Mouse (Mus musculus) right cerebral cortex, postnatal 14 days (tissue): Measurements from ENCODE around the gene Setd1a.
"Not testable (repeated sequence)": the region's sequence is repeated elsewhere in the genome, so short reads cannot be mapped to it uniquely, and the experiment has no call there.

Source experiments
- DNase-seq: peaks from one replicate; pipeline ENCODE4 v3.0.0; 2022

The Setd1a gene

DNA sequence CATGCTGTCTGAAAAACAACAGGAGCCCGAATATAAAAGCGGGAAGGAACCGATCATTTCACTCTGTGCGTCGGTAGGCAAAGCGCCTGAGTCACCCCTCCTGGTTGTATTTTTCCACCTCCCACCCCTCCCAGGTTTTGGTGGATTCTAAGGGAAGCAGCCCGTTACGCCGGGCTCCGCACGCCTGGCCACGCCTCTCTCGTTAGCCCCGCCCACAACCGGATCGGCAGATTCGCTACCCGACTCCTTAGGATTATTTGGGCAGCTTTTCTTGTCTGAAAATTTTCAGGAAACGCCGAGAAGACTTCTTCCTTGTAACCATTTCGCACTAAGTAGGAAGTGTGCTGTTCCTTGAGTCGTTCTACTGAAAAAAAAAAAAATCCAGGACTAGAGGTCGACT lies at the start of gene Setd1a:
Gene Setd1a (plus strand): TSS at position 245 of the 400 bp plus-strand sequence.
- peak; percentile 91 for DNase-seq

DNA sequence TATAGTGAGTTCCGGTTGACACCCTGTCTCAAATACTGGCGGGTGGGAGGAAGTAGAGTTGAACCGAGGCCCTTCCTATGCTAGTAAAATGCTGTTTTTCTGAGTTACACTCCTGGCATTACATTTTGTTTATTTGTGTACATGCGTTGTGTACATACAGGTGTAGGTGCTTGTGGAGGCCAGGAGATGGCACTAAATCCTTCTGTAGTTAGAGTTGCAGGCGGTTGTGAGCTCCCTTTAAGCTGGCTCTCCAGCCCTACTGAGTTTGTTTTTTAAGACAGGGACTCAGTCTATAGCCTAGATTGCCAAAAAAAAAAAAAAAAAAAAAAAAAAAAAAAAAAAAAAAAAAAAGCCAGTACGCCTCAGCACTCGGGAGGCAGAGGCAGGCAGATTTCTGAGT lies 48.6 kb upstream of the Setd1a start:
- DNase-seq: no peak

DNA sequence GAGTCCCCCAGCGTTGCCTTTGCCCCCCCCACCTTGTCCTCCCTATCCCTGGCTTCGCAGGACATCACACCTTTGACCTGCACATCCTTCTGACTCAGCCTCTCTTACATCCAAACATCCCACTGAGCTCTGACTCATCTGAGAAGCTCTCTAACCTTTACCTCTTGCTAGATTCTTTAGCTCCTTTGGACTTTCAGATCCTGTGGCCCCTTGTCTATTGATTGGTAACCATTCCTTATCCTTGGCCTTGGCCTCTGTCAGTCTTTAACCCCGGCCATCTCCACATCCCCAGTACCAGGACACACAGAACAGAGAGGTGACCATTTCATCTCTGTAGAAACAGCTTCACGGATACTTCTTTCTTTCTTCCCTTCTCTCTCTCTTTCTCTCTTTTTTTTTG lies 46.3 kb upstream of the Setd1a start:
- no peak for DNase-seq

DNA sequence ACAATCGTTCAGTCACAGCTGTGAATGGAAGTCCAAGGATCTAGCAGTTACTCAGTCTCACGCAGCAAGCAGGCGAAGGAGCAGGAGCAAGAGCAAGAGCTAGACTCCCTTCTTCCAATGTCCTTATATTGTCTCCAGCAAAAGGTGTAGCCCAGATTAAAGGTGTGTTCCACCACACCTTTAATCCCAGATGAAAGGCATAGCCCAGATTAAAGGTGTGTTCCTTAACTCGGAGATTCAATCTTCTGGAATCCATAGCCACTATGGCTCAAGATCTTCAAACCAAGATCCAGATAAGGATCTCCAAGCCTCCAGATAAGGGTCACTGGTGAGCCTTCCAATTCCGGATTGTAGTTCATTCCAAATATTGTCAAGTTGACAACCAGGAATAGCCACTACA lies 44.4 kb upstream of the Setd1a start, which contains the start of gene Ctf2:
Gene Ctf2 (minus strand): TSS at position 101 of the 400 bp plus-strand sequence.
- not testable (repeated sequence) for DNase-seq

DNA sequence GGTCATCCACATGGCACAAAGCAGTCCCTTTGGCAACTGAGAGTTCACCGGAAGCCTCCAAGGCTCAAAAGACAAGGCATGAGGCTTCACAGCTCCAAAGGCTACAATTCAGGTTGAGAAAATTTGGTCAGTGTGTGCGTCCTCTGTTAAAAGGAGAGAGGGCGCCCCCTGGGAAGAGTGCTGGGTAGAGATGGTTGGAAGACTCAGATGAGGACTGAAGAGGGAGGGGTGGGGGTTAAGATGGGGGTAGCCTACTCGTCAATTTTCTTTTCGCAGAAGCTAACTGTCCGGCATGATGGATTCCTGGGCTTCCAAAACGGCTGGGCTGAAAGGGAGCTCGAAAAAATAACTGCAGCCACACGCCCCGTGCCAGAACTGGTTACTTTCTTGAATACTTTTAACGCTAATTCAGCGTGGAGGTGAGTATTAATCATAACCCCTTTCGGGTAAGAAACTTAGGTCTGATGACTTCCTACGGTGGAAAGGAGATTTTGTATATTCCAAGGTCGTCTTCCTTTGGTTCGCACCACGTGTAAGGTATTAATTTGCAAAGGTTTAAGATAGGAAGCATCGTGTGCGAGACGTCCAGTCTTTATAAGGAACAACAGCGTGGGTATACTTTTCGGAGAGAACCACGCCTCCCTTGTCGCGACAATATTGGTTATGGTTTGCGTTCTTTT lies 32.0 kb upstream of the Setd1a start, which contains the start of gene Fbxl19:
Gene Fbxl19 (plus strand): TSS at position 178 of the 680 bp plus-strand sequence.
- peak; percentile 84 for DNase-seq

DNA sequence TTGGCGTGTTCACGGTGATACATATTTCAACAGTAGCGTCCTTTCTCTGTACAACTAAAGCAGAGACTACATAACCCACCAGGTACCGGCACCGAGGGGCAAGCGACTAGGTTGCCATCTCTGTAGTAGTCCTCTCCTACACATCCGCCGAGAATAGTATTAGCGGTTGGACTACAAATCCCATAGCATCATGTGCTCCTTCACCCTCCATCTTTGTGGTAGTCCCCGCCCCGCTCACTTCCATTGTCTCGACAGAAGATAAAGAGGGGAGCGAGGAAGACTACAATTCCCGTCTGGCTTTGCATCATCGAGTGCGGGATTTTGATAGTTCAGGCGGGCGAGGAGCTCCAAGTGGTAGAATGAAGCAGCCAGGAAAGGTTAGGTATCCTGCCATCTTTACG lies 31.2 kb upstream of the Setd1a start:
- DNase-seq: peak; percentile 86

DNA sequence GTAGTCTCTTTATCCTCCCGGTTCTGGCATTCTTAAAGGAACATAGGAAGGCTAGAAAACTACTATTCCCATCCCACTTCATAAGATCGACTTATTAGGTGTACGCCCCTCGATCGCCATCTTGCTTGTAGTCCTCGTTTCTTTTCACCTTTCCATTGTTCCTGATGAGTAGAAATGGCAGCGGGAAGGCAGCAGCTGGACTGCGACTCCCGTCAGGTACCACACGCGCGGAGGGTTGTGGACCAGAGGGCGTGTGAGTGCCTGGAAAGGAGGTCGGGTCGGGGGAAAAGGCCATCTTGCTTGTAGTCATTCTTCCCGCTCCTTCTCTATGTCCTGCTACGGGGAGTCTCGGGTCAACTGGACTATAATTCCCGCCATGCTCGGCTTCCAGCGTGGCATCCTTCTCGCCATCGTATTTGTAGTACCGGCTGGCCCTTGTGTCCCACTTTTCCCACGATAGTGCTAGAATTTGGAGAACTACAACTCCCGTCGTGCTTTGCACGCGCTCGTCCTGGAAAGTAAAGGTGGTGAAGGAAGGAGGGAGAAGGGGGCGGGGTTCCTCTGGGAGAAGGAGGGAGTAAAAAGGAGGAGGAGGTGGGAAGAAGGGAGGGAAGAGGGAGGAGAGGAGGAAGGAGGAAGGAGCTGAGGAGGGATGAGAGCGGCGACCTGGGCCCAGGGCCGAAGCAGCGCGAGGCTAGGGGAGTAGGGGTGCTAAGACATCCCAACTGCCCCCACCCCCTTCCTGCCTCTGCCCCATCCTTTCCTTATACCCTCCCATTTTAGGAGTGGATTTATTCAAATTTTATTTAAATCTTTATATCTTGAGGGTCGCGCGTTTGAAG lies 30.6 kb upstream of the Setd1a start:
- peak; percentile 90 for DNase-seq

DNA sequence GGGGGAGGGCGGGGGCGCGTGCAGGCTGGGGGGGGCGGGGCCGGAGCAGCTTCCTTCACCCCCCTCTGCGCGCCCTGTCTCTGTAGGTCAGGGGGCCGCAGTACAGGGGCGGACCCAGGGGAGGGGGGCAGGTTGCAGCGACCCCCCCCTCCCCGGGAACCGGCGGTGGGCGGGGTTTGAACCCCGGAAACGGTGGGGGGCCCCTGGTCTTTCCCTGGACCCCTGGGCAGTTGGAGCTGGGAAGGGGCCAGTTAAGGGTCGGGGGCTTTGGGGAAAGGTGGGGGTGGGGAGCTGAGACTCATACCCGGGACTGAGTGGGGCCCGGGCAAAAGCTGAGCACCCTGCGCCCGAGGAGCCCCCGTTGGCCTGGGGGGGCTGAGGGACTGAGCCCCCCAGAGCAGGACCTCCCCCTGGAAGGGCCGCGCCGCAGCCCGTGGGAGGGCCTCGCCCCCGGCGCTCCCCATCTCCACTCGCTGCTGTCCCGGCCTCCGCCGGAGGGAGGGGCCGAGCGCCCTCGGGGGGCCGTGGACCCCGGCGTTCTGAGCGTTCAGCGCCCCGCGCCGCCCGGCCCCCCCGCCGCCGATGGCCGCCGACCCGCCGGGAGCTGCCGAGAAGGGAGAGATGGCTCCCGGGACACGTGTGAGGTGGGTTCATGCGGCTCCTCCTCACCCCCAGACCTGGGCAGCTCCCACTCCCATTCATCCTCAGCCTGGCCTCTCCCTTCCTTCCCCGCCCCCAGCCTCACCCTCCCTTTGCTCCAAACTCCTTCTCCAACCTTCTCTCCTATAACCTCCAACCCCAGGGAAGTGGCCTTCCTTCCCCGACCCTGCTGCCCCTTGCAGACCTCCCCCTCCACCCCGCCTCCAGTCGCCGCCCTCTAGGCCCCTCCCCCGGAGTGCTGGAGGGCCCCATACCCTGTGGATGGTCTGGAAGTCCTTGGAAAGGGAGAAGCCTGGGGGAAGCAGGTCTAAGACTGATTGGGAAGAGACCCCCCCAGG lies 29.7 kb upstream of the Setd1a start:
- DNase-seq: peak; percentile 41

DNA sequence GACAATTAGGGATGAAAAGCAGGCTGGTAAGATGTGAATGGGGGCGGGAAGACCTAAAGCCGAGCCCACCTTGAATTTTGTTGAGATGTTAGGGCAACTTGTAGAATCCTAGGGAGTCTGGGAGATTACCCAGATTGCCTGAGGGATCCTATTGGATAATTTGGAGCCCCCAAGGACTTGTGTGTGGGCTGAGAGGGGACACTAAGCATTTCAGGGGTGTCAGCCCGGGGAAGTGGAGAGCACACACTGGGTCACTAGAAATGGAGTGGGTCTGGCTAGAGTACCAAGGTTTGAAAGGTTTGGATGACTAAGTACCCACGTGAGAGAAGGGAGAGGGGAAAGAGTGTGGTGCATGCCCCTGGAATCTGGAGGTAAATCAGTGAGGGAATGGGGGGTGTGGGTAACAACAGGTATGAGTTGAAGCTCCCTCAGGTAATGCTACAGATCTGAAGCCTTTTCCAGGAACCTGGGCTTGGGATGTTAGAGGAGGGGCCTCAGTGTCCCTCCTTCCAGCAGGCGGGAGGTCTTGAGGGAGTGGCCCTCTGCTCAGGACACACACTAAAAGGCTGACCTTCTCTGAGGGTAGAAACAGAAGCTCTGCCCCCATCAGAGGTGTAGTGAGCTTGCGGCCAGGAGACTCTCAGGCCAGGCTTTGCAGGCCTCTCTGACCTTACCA lies 28.8 kb upstream of the Setd1a start:
- no peak for DNase-seq

DNA sequence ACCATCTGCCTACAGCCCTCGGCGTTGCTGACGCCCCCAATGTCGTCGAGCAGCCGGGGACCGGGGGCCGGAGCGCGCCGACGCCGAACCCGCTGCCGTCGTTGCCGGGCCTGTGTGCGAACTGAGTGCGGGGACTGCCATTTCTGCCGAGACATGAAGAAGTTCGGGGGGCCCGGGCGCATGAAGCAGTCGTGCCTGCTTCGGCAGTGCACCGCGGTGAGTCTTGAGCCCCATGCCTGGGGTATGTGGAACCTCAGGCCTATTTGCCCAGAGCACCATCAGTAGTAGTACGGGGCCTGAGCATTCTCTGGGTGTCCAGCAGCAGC lies 28.3 kb upstream of the Setd1a start:
- DNase-seq: peak; percentile 17

DNA sequence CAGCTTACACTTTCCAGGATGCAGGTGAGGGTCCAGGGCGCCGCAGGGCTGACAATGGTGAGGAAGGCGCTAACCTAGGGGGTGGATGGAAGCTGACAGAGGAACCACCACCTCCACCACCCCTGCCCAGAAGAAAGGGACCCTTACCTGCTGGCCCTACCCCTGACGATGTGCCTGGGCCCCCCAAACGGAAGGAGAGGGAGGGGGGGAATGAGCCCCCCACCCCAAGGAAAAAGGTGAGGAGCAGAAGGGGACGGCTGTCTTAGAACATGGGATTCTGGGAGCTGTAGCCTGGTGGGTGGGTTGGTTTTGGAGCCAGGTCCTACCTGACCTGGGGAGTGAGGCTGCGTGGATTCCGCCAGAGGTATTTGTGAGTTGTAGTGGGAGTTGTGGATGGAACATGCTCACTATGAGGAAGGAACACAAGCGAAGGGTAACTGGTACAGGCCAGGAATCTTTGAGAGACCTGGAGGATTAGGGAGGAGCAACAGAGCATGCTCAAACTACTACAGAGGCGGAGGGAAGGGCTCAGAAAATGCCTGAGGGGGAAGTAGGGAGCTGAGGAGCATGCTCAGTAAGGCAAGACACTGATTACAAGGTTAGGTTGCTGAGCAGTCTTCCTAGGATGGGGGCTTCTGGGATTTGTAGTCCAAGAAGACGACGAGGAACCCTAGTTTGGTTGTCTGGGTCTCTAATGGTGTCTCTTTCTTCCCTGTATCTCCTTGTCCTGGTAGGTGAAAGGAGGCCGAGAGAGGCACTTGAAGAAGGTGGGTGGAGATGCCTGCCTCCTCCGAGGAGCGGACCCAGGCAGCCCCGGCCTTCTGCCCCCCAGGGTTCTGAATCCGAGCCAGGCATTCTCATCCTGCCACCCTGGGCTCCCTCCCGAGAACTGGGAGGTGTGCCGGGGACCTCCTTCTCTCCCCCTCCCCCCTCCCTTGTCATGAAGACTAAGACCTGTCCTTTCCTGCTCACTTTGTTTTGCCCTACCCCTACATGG lies 26.0 kb upstream of the Setd1a start:
- DNase-seq: peak; percentile 31

DNA sequence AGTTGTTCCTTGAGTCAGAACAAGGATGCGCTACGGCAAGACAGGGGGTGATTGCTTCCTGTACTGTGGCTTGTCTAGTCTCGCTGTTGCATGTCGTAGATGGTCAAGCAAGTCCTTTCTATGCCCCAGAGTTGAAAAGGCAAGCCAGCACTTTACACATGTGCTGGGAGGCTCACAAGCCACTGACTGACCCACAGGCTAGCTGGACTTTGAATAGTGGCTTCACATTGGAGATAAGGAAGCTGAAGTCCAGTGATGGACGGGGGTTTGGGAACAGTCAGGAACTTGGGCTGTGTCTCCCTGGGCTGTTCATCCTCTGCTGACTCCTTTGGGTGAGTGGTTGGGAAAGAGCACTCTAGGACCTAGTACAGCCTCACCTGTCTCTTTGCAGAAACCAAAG lies 24.9 kb upstream of the Setd1a start:
- no peak for DNase-seq

DNA sequence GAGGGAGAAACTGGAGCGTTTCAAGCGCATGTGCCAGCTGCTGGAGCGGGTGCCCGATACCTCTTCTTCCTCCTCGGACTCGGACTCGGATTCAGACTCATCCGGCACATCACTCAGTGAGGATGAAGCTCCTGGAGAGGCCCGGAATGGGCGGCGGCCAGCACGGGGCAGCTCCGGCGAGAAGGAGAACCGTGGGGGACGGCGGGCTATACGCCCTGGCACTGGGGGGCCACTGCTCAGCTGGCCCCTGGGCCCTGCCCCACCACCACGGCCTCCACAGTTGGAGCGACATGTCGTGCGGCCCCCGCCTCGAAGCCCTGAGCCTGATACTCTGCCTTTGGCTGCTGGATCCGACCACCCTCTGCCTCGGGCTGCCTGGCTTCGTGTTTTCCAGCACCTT lies 24.4 kb upstream of the Setd1a start:
- no peak for DNase-seq

DNA sequence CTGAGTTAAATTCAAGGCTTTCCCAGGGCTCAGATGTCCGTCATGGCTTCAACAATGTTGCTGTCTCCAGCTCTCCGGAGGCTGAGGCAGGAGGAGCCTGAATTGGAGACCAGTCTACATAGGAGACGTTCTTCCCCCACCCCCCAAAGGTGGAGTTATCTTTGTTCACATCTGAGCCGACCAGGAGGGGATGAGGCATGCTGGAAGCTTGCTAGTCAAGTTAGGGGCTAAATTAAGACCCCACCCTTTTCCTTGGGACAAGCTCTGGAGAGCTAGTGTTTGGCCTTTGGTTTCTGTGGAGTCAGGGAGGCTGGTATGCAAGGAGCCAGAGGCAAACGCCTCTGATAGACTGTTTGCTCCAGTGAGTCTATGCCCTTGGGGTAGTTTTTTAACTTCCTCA lies 23.3 kb upstream of the Setd1a start:
- no peak for DNase-seq

DNA sequence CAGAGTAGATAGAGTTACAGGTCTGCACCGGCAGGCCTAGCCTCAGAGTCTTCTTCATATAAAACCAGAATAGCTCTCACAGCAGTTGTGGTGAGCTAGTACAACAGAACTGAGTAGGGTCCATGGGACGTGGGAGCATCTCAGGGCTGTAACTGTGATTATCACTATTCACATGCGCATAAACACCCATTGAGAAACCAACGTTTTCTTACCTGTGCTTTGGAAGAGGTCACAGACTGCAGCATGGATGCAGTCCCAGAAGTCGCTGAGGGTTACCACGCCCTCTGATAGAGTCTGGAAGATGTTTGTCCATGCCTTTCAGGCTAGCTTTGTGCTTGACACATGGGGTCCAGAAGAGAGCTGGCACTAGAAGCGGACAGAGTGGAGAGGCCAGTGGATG lies 22.7 kb upstream of the Setd1a start:
- DNase-seq: no peak

DNA sequence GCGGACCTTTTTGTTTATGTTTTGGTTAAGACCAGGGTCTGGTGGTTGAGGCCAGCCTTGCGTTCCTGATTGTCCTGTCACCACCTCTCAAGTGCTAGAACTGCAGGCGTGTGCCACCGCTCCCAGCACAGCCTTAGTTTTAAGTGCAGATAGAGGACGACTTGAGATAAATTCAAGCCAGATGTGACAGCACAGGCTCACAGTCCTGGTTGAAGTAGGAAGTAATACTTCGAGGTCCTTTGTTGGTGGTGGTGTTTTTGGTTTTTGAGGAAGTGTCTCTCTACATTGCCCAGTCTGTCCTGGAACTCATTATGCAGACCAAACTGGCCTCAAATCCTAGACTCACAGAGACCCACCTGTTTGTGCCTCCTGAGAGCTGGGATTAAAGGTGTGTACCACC lies 16.8 kb upstream of the Setd1a start:
- DNase-seq: no peak

DNA sequence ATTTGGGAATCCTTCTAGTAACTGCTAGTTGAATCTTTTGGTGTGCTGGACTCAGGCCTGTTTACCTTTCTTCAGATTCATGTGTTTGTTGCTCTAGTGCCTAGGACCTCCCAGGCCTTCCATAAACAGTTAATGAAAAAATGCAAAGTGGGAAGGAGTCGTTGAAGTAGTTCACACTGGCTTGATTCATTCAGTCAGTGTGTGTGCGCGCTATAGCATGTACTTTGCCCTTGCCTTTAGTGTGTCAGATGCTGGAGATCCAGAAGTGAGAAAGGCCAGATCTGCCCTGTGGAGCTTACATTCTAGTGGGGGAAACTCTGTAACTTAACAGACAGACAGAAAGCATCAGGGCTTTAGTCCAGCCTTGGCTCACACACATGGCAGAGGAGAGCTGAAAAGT lies 16.0 kb upstream of the Setd1a start:
- DNase-seq: no peak

DNA sequence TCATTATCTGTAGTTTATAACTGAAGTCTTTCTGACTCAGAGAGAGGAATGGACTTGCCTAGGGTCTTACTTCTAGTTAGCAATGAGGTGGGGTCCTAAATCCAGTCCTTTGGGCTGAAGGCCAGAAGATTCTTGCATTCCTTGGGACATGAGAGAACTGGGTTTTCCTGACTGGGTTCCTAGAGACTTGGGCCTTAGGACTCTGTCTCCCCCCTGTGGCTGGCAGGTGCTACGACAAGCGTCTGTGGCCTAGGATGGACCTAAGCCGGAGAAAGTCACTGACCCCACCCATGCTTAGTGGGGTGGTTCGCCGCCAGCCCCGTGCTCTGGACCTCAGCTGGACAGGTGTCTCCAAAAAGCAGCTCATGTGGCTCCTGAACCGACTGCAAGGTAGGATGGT lies 15.4 kb upstream of the Setd1a start:
- DNase-seq: peak; percentile 52

DNA sequence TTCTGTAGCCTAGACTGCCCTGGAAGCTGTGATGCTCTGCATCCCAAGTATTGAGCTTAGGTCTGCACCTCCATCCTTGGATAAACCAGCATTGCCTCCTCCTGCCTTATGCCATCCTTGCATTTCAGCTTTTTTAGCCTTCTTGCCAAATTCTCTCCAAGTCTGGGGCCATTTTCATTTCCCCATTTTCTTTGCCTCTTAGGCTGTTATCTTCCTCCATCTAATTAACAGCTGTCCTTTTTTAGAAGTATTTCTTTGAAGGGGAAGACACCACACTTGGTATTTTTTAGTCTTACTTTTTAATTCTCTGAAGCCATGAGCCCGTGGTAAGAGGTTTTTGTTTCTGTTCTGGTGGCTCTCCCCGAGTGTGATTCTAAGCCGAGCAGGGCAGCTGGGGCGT lies 12.8 kb upstream of the Setd1a start:
- DNase-seq: no peak

DNA sequence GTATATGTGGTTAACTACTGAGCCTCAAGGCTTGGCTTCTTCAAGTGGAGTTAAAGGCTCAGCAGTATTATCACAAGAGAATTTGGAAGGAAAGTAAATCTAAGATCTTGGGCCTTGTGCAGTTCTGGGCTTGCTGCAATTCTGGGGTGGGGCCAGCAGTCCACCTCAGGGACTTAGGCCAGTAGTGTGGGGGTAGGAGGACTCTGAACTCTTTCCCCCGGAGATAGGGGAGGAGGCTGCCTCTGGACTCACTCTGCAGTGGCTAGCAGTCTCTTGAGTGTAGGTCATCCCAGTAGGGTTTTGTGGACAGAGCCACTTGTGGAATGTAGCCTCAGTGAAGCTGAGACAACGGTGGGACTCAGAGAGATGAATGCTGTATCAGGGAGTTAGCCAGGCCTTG lies 10.7 kb upstream of the Setd1a start:
- DNase-seq: no peak
